Mouse (Mus musculus) adrenal gland, adult 18-20 months (tissue): ENCODE results near the gene Gcnt2. TPM values are rescaled to one million over a fixed set of nuclear protein-coding genes. Genes with fewer than 3 reads are reported as not detected.

Experiments
- DNase-seq, 2 experiments: peaks; one replicate each; pipeline ENCODE4 v3.0.0; 2021 to 2022; ENCODE audit warnings: low spot score in 2 of 2
- long read RNA-seq, 2 experiments: library from polyadenylated mRNA; stranded (forward); transcript quantifications; one replicate each; pipeline ENCODE4 v2.0.0; 2021
- total RNA-seq, 2 experiments: library from RNA; stranded (reverse); gene quantifications; 1 replicate in 1 of 2; 2 replicates in 1 of 2; pipeline ENCODE4 v1.2.3; 2021

The Gcnt2 gene
- 1 to 10 TPM; 5.8 to 9.1 TPM for total RNA-seq
- long read RNA-seq, experiment 1, full-length matches to known transcripts: 7 of 8 reads
- long read RNA-seq, experiment 1, partial matches to known transcripts: 0 of 8 reads
- long read RNA-seq, experiment 1, other reads (novel, unspliced or antisense): 1 of 8 reads
- long read RNA-seq, experiment 2, full-length matches to known transcripts: 2 of 2 reads
- long read RNA-seq, experiment 2, partial matches to known transcripts: 0 of 2 reads
- long read RNA-seq, experiment 2, other reads (novel, unspliced or antisense): 0 of 2 reads

GRCm38 (mm10) chr13:40859652-40860399 lies at the start of gene Gcnt2:
Gcnt2 (plus strand) TSS chr13:40859754.
- DNase-seq: no peak

- DNase-seq: no peak
Measured at GRCm38 (mm10) chr13:40820617-40821016, 38.9 kb upstream of the Gcnt2 start.

- peak in 1 of 2 experiments; percentile 36 for DNase-seq
Measured at GRCm38 (mm10) chr13:40821911-40822310, 37.6 kb upstream of the Gcnt2 start.

- no peak for DNase-seq
Measured at GRCm38 (mm10) chr13:40841146-40841787, 18.3 kb upstream of the Gcnt2 start.

- DNase-seq: no peak
Measured at GRCm38 (mm10) chr13:40842141-40842540, 17.4 kb upstream of the Gcnt2 start.

- DNase-seq: peak; percentile 65 to 69
Measured at GRCm38 (mm10) chr13:40843418-40844067, 16.0 kb upstream of the Gcnt2 start.

GRCm38 (mm10) chr13:40844144-40844543 lies 15.4 kb upstream of the Gcnt2 start:
- DNase-seq: no peak

GRCm38 (mm10) chr13:40845951-40846350 lies 13.6 kb upstream of the Gcnt2 start:
- DNase-seq: no peak

GRCm38 (mm10) chr13:40846375-40846774 lies 13.2 kb upstream of the Gcnt2 start:
- DNase-seq: no peak

- DNase-seq: no peak
Measured at GRCm38 (mm10) chr13:40847898-40848297, 11.7 kb upstream of the Gcnt2 start.

GRCm38 (mm10) chr13:40850686-40851085 lies 8.9 kb upstream of the Gcnt2 start:
- no peak for DNase-seq

- DNase-seq: no peak
Measured at GRCm38 (mm10) chr13:40851281-40851680, 8.3 kb upstream of the Gcnt2 start.

- no peak for DNase-seq
Measured at GRCm38 (mm10) chr13:40851961-40852360, 7.6 kb upstream of the Gcnt2 start.

- no peak for DNase-seq
Measured at GRCm38 (mm10) chr13:40852791-40853190, 6.8 kb upstream of the Gcnt2 start.

GRCm38 (mm10) chr13:40853842-40854241 lies 5.7 kb upstream of the Gcnt2 start:
- DNase-seq: no peak

GRCm38 (mm10) chr13:40854451-40855058 lies 5.0 kb upstream of the Gcnt2 start:
- DNase-seq: no peak

- DNase-seq: no peak
Measured at GRCm38 (mm10) chr13:40855266-40855665, 4.3 kb upstream of the Gcnt2 start.

- DNase-seq: no peak
Measured at GRCm38 (mm10) chr13:40856786-40857185, 2.8 kb upstream of the Gcnt2 start.

- no peak for DNase-seq
Measured at GRCm38 (mm10) chr13:40857281-40857818, 2.2 kb upstream of the Gcnt2 start.

- no peak for DNase-seq
Measured at GRCm38 (mm10) chr13:40859225-40859624, 329 bp upstream of the Gcnt2 start.

- no peak for DNase-seq
Measured at GRCm38 (mm10) chr13:40863006-40863405, 3.5 kb downstream of the Gcnt2 start.
